Mouse (Mus musculus) C2C12 (cell line): ENCODE measurements around the gene Tpmt. TPM values are rescaled to one million over a fixed set of nuclear protein-coding genes. Genes with fewer than 3 reads are reported as not detected.

Experiments
- H3K27me3 ChIP-seq: one replicate; pipeline ENCODE4 v1.6.1; 2011; ENCODE audit not compliant: control insufficient read depth, insufficient read depth, insufficient read length
- H3K36me3 ChIP-seq: one replicate; pipeline ENCODE4 v1.6.1; 2011; ENCODE audit not compliant: control insufficient read depth, insufficient read depth
- H3K4me3 ChIP-seq: one replicate; pipeline ENCODE4 v1.5.1; 2011; ENCODE audit warnings: mild to moderate bottlenecking, control low read depth; ENCODE audit not compliant: poor library complexity, insufficient read depth, severe bottlenecking
- H3K79me2 ChIP-seq: one replicate; pipeline ENCODE4 v1.6.1; 2011; ENCODE audit not compliant: control insufficient read depth, insufficient read depth
- H3K79me3 ChIP-seq: one replicate; pipeline ENCODE4 v1.6.1; 2011; ENCODE audit warnings: low read depth, control low read depth
- H3ac ChIP-seq: one replicate; pipeline ENCODE3; 2011; ENCODE audit warnings: low read depth; ENCODE audit not compliant: control insufficient read depth, insufficient read length
- CEBPB ChIP-seq: IDR thresholded peaks from one replicate; pipeline ENCODE4 v1.6.1; 2011; ENCODE audit warnings: low read depth, mild to moderate bottlenecking, control low read depth, moderate library complexity
- CTCF ChIP-seq: IDR thresholded peaks from one replicate; pipeline ENCODE4 v1.5.1; 2011; ENCODE audit not compliant: control insufficient read depth, insufficient read depth, insufficient read length
- FOSL1 ChIP-seq: IDR thresholded peaks from one replicate; pipeline ENCODE4 v1.8.0; 2011; ENCODE audit warnings: mild to moderate bottlenecking, low read length; ENCODE audit not compliant: poor library complexity, insufficient read depth, severe bottlenecking
- MAX ChIP-seq: IDR thresholded peaks from one replicate; pipeline ENCODE4 v1.6.1; 2011; ENCODE audit warnings: mild to moderate bottlenecking, control low read depth
- MYOD1 ChIP-seq: IDR thresholded peaks from one replicate; pipeline ENCODE4 v1.6.1; 2011; ENCODE audit warnings: low read depth; ENCODE audit not compliant: control insufficient read depth, insufficient read length
- MYOG ChIP-seq: IDR thresholded peaks from one replicate; pipeline ENCODE4 v1.6.1; 2011; ENCODE audit not compliant: control insufficient read depth, insufficient read length; ENCODE audit errors: extremely low read depth
- USF1 ChIP-seq: IDR thresholded peaks from one replicate; pipeline ENCODE4 v1.6.1; 2011; ENCODE audit warnings: low read depth, mild to moderate bottlenecking, control low read depth, moderate library complexity
- polyA plus RNA-seq: library from polyadenylated mRNA; unstranded; fragments of >200 nt; fragmentation: generic; extraction: Trizol; gene quantifications from one replicate; pipeline ENCODE4 v1.2.1, GENCODE M21; 2012; ENCODE audit warnings: missing spikeins

The Tpmt gene
- polyA plus RNA-seq, 1 experiment = 5.6 TPM

DNA sequence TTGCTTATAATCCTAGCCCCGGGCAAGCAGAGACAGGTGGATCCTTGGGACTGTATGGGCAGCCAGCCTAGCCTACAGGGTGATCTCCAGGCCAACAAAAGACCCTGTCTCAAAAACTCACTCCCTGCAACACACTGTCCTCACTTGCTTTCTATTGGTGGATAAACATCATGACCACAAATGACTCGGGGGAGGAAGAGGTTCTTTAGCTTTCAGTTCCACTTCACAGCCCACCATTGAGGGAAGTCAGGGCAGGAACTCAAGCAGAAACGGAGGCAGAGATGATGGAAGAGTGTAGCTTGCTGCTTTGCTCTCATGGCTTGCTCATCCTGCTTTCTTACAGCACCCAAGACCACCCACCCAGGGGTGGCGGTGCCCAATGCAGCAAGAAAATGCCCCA, 47.2 kb downstream of the Tpmt start:
- Histone ChIP-seq H3K79me3 (no peaks in the 10 kb centered on the region), H3K36me3 (no peaks in the 10 kb centered on the region), H3ac (no peak overlapping the region), H3K27me3 (peaks cover 4% of the 10 kb centered on the region), H3K4me3 (no peak overlapping the region), H3K79me2 (no peaks in the 10 kb centered on the region)
- TF ChIP-seq MYOD1 (no peak), CEBPB (no peak), MAX (no peak), CTCF (no peak), MYOG (no peak), FOSL1 (no peak), USF1 (no peak)

- H3K36me3 ChIP-seq = no peaks in the 10 kb centered on the region
- H3K27me3 ChIP-seq = no peaks in the 10 kb centered on the region
- H3ac ChIP-seq = no peak overlapping the region
- H3K4me3 ChIP-seq = no peak overlapping the region
- H3K79me2 ChIP-seq = no peaks in the 10 kb centered on the region
- H3K79me3 ChIP-seq = no peaks in the 10 kb centered on the region
- TF ChIP-seq USF1 = no peak
- TF ChIP-seq FOSL1 = no peak
- TF ChIP-seq MYOG = no peak
- no peak for TF ChIP-seq MAX
- no peak for TF ChIP-seq CEBPB
- no peak for TF ChIP-seq MYOD1
- TF ChIP-seq CTCF = no peak
These were observed 51.3 kb downstream of the Tpmt start for GRCm38 (mm10) chr13:46993274-46993551.

DNA sequence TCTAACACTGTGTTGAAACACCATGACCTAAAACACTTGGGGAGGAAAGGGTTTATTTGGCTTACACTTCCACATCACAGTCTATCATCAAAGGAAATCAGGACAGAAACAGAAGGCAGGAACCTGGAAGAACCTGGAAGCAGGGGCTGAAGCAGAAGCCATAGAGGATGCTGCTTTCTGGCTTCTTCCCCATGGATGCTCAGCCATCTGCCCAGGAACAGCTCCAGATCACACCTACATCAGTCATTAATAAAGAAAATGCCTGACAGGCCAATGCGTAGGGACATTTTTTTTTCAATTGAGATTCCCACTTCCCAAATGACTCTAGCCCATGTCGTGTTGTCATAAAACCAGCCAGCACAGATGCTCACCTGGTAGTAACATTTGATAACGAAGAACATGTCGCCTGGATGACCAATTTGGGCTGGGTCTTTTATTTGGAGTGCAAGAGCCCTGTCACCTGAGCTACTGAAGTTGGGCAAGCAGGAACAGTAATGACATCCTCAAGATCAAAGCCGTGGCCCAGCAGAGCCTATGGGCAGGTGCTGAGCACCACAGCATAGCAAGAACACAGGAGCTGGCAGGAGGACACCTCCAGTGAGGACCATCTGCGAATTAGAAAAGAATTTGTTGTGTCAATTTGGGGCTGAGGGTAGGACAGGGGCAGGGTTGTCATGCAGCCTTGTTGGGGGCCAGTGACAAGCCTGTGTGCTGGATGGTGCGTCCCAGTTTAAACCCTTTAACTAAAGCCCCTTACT, 51.8 kb downstream of the Tpmt start:
- no peak overlapping the region for H3K4me3 ChIP-seq
- no peaks in the 10 kb centered on the region for H3K79me2 ChIP-seq

GRCm38 (mm10) chr13:46990376-46991011, 54.0 kb downstream of the Tpmt start:
- Histone ChIP-seq H3K79me2 (no peaks in the 10 kb centered on the region), H3K36me3 (no peaks in the 10 kb centered on the region), H3K4me3 (no peak overlapping the region), H3ac (no peak overlapping the region), H3K79me3 (no peaks in the 10 kb centered on the region), H3K27me3 (no peaks in the 10 kb centered on the region)
- TF ChIP-seq CEBPB = no peak
- TF ChIP-seq MYOD1 = no peak
- no peak for TF ChIP-seq FOSL1
- TF ChIP-seq MAX = no peak
- TF ChIP-seq MYOG = no peak
- no peak for TF ChIP-seq USF1
- no peak for TF ChIP-seq CTCF

More for the DNA sequence above, 51.8 kb downstream of the Tpmt start:
- no peaks in the 10 kb centered on the region for H3K79me3 ChIP-seq
- no peak overlapping the region for H3ac ChIP-seq
- no peaks in the 10 kb centered on the region for H3K36me3 ChIP-seq
- TF ChIP-seq MYOD1 (no peak), MYOG (no peak), FOSL1 (no peak), MAX (no peak), CTCF (no peak), USF1 (no peak), CEBPB (no peak)
- no peaks in the 10 kb centered on the region for H3K27me3 ChIP-seq

- no peaks in the 10 kb centered on the region for H3K36me3 ChIP-seq
- TF ChIP-seq FOSL1 (no peak), CTCF (no peak), MAX (no peak), USF1 (no peak), CEBPB (no peak), MYOG (no peak), MYOD1 (no peak)
These were observed 56.6 kb downstream of the Tpmt start for GRCm38 (mm10) chr13:46987941-46988340.

More at GRCm38 (mm10) chr13:46987941-46988340, 56.6 kb downstream of the Tpmt start:
- no peak overlapping the region for H3ac ChIP-seq
- H3K79me3 ChIP-seq = no peaks in the 10 kb centered on the region
- no peaks in the 10 kb centered on the region for H3K27me3 ChIP-seq
- H3K79me2 ChIP-seq = no peaks in the 10 kb centered on the region
- no peak overlapping the region for H3K4me3 ChIP-seq
